ENCODE assay signal across 8 mouse cellular contexts in genomic region chr2:32966689-32967631, GRCm38 (mm10). TPM values are rescaled to one million over a fixed set of nuclear protein-coding genes. Genes with fewer than 3 reads are reported as not detected.
DNase-seq lines count a peak whose midpoint lies in the region; ATAC-seq and TF ChIP-seq lines count a peak whose summit lies in the region.

No protein-coding gene starts in this region.

- peaks cover 64% of the 10 kb centered on the region for H3K4me1 ChIP-seq in erythroblast, embryonic 14.5 days (ENCODE audit: control insufficient read depth)
- peaks cover 26% of the 10 kb centered on the region; the same call in 1 of the 2 replicates for H3K4me1 ChIP-seq in heart, embryonic 11.5 days (ENCODE audit: control insufficient read depth, insufficient read depth, low read length)
- peaks cover 38% of the 10 kb centered on the region for H3K4me1 ChIP-seq in kidney, embryonic 16.5 days (ENCODE audit: insufficient read depth, low read length)
- H3K4me1 ChIP-seq in liver, embryonic 12.5 days: peaks cover 57% of the 10 kb centered on the region

- peak overlapping the region; percentile 86 for H3K9ac ChIP-seq in heart, embryonic 11.5 days (ENCODE audit: low read depth, low read length)
- H3K9ac ChIP-seq in kidney, embryonic 16.5 days (replicated peaks; ENCODE audit: low read length): peak overlapping the region; percentile 83
- peak overlapping the region; percentile 87 for H3K9ac ChIP-seq in liver, embryonic 12.5 days

- peak overlapping the region; percentile 68 for H3K4me3 ChIP-seq in erythroblast, embryonic 14.5 days (replicated peaks)
- H3K4me3 ChIP-seq in heart, embryonic 11.5 days (ENCODE audit: low read depth, low read length): peak overlapping the region; percentile 70
- H3K4me3 ChIP-seq in kidney, embryonic 16.5 days (ENCODE audit: low read length): peak overlapping the region; percentile 71
- peak overlapping the region; percentile 74 for H3K4me3 ChIP-seq in liver, embryonic 12.5 days

- peak overlapping the region; percentile 90 for H3K4me2 ChIP-seq in heart, embryonic 11.5 days
- peak overlapping the region; percentile 88 for H3K4me2 ChIP-seq in kidney, embryonic 16.5 days (replicated peaks; ENCODE audit: low read depth, low read length)
- peak overlapping the region; percentile 94 for H3K4me2 ChIP-seq in liver, embryonic 12.5 days

- 0 out of 2 replicates have a peak, but pooled peaks have one; percentile 65 for TF ChIP-seq POLR2A in brain, embryonic 14.5 days (IDR thresholded peaks at IDR 0.05; ENCODE audit: borderline replicate concordance, extremely low read depth, insufficient read depth, insufficient read length, poor library complexity, severe bottlenecking)

- peak; percentile 49; the same call in 1 of the 2 replicates for TF ChIP-seq CTCF in brain, embryonic 14.5 days (IDR thresholded peaks at IDR 0.05; ENCODE audit: borderline replicate concordance, extremely low read depth, insufficient read depth, insufficient read length)

- peak; percentile 81 for ATAC-seq in heart, embryonic 11.5 days (replicated peaks; ENCODE audit: insufficient number of reproducible peaks, low FRiP score, low TSS enrichment)
- ATAC-seq in kidney, embryonic 16.5 days (ENCODE audit: low FRiP score, low TSS enrichment): peak; percentile 91
- peak; percentile 79 for ATAC-seq in liver, embryonic 12.5 days

- peak overlapping the region; percentile 97 for H3K27ac ChIP-seq in heart, embryonic 11.5 days (ENCODE audit: low read depth, low read length)
- peak overlapping the region; percentile 99 for H3K27ac ChIP-seq in kidney, embryonic 16.5 days (ENCODE audit: low read length)
- H3K27ac ChIP-seq in liver, embryonic 12.5 days: peak overlapping the region; percentile 89

- DNase-seq in CD4-positive helper T cell, adult 2 months (ENCODE audit: low read depth, low spot score): peak; percentile 90
- peak; percentile 97 for DNase-seq in brain, embryonic 14.5 days (ENCODE audit: low read depth)
- peak; percentile 84 for DNase-seq in naive thymus-derived CD4-positive, alpha-beta T cell, adult 2 months (ENCODE audit: low read depth)
- DNase-seq in splenic B cell, adult 2 months (ENCODE audit: low read depth, low spot score): peak; percentile 96

- no peaks in the 10 kb centered on the region for H3K9me3 ChIP-seq in erythroblast, embryonic 14.5 days (ENCODE audit: control insufficient read depth, low read length)
- H3K9me3 ChIP-seq in heart, embryonic 11.5 days (replicated peaks; ENCODE audit: control insufficient read depth, low read length): no peaks in the 10 kb centered on the region
- H3K9me3 ChIP-seq in kidney, embryonic 16.5 days (ENCODE audit: low read length): no peaks in the 10 kb centered on the region
- no peaks in the 10 kb centered on the region for H3K9me3 ChIP-seq in liver, embryonic 12.5 days (replicated peaks)

- H3K27me3 ChIP-seq in erythroblast, embryonic 14.5 days (ENCODE audit: control insufficient read depth): no peaks in the 10 kb centered on the region
- no peaks in the 10 kb centered on the region for H3K27me3 ChIP-seq in heart, embryonic 11.5 days (ENCODE audit: control insufficient read depth, insufficient read depth, low read length)
- no peaks in the 10 kb centered on the region for H3K27me3 ChIP-seq in kidney, embryonic 16.5 days (ENCODE audit: insufficient read depth, low read length)
- no peaks in the 10 kb centered on the region for H3K27me3 ChIP-seq in liver, embryonic 12.5 days (replicated peaks)
- H3K27me3 ChIP-seq in splenic B cell, adult 2 months (ENCODE audit: control insufficient read depth, insufficient read depth, low read length, poor library complexity, severe bottlenecking): no peaks in the 10 kb centered on the region

- 1% methylated on average over 55 of the region's 55 CpGs for WGBS in heart, embryonic 11.5 days (ENCODE audit: insufficient replicate concordance)
- under 1% methylated on average over 55 of the region's 55 CpGs for WGBS in kidney, embryonic 16.5 days
- under 1% methylated on average over 55 of the region's 55 CpGs for WGBS in liver, embryonic 12.5 days (ENCODE audit: insufficient replicate concordance)

- H3K36me3 ChIP-seq in erythroblast, embryonic 14.5 days (ENCODE audit: control insufficient read depth): peaks cover 32% of the 10 kb centered on the region
- peaks cover 15% of the 10 kb centered on the region; the same call in 1 of the 2 replicates for H3K36me3 ChIP-seq in heart, embryonic 11.5 days (ENCODE audit: control insufficient read depth, insufficient read depth, low read length)
- H3K36me3 ChIP-seq in kidney, embryonic 16.5 days (ENCODE audit: insufficient read depth, low read length): peaks cover 20% of the 10 kb centered on the region
- peaks cover 30% of the 10 kb centered on the region for H3K36me3 ChIP-seq in liver, embryonic 12.5 days
- H3K36me3 ChIP-seq in splenic B cell, adult 2 months (ENCODE audit: control insufficient read depth, insufficient read depth, low read length, poor library complexity, severe bottlenecking): peaks cover 12% of the 10 kb centered on the region

RNA-seq across cellular contexts. Expression of gene Lrsam1, which starts 5.5 kb away (rescaled TPM):
- polyA plus RNA-seq in brain, embryonic 14.5 days (2012; rRNA removed): 28.4 and 31.8 TPM in 2 replicates
- 0.18 and 0.20 TPM in 2 replicates for polyA plus RNA-seq in erythroblast, embryonic 14.5 days (2012)
- 6.7 and 7.4 TPM in 2 replicates for polyA plus RNA-seq in heart, embryonic 11.5 days (2014; fragmentation: Nextera tagmentation; extraction: Ambion mirVana)
- 11.7 and 12.2 TPM in 2 replicates for polyA plus RNA-seq in kidney, embryonic 16.5 days (2015; fragmentation: Nextera tagmentation; extraction: Ambion mirVana)
- 3.5 and 4.4 TPM in 2 replicates for polyA plus RNA-seq in liver, embryonic 12.5 days (2016; fragmentation: Nextera tagmentation; extraction: Ambion mirVana)

RNA-seq across cellular contexts. Expression of gene Rpl12, which starts 5.6 kb away (rescaled TPM):
- 554 and 748 TPM in 2 replicates for polyA plus RNA-seq in brain, embryonic 14.5 days (2012; rRNA removed)
- 157 and 173 TPM in 2 replicates for polyA plus RNA-seq in erythroblast, embryonic 14.5 days (2012)
- polyA plus RNA-seq in heart, embryonic 11.5 days (2014; fragmentation: Nextera tagmentation; extraction: Ambion mirVana): 131 and 158 TPM in 2 replicates
- 149 and 176 TPM in 2 replicates for polyA plus RNA-seq in kidney, embryonic 16.5 days (2015; fragmentation: Nextera tagmentation; extraction: Ambion mirVana)
- 171 and 174 TPM in 2 replicates for polyA plus RNA-seq in liver, embryonic 12.5 days (2016; fragmentation: Nextera tagmentation; extraction: Ambion mirVana)

RNA-seq across cellular contexts. Expression of gene Slc2a8, which starts 14.9 kb away (rescaled TPM):
- 26.9 and 40.6 TPM in 2 replicates for polyA plus RNA-seq in brain, embryonic 14.5 days (2012; rRNA removed)
- 4.3 and 7.0 TPM in 2 replicates for polyA plus RNA-seq in erythroblast, embryonic 14.5 days (2012)
- polyA plus RNA-seq in heart, embryonic 11.5 days (2014; fragmentation: Nextera tagmentation; extraction: Ambion mirVana): 12.1 and 13.2 TPM in 2 replicates
- polyA plus RNA-seq in kidney, embryonic 16.5 days (2015; fragmentation: Nextera tagmentation; extraction: Ambion mirVana): 36.9 and 39.2 TPM in 2 replicates
- 11.2 and 11.9 TPM in 2 replicates for polyA plus RNA-seq in liver, embryonic 12.5 days (2016; fragmentation: Nextera tagmentation; extraction: Ambion mirVana)

Comparison
In these comparisons a context has a peak if more than half of its experiments do, and no peak if none do; other contexts are left out.
1. Peak in every context shown above with its lines: DNase-seq, ATAC-seq, H3K4me3 ChIP-seq and H3K27ac ChIP-seq.